Mouse (Mus musculus): Measurements from ENCODE around the gene Tmem107. TPM values are rescaled to one million over a fixed set of nuclear protein-coding genes. Genes with fewer than 3 reads are reported as not detected.
A peak's percentile ranks its signal among the peaks of the same experiment; 100 is the strongest.

Tmem107 gene
- polyA plus RNA-seq, 2 experiments: 47.8 to 54.4 TPM

GRCm38 (mm10) chr11:69066163-69066861 lies 4.3 kb upstream of the Tmem107 start:
- H3K4me1 ChIP-seq (ENCODE audit: control insufficient read depth, insufficient read depth, low read length): peaks cover 15% of the 10 kb centered on the region
- no peaks in the 10 kb centered on the region for H3K9me3 ChIP-seq (ENCODE audit: control insufficient read depth, low read length)
- DNase-seq (ENCODE audit: low spot score): no peak
- peak overlapping the region; percentile 39 for H3K4me3 ChIP-seq (replicated peaks; ENCODE audit: low read length)
- peak overlapping the region; percentile 45 for H3K9ac ChIP-seq (ENCODE audit: low read depth, low read length, severe bottlenecking)
- ATAC-seq (ENCODE audit: low FRiP score, low read depth): no peak
- H3K27ac ChIP-seq (replicated peaks; ENCODE audit: low read depth, low read length): no peak overlapping the region
- H3K4me2 ChIP-seq (replicated peaks; ENCODE audit: low read depth, low read length, severe bottlenecking): peak overlapping the region; percentile 83
- no peak for TF ChIP-seq POLR2A (IDR thresholded peaks at IDR 0.05; ENCODE audit: borderline replicate concordance, extremely low read depth, insufficient read depth, insufficient read length)
- H3K36me3 ChIP-seq (ENCODE audit: control insufficient read depth, insufficient read depth, low read length): no peaks in the 10 kb centered on the region
- H3K27me3 ChIP-seq (ENCODE audit: control insufficient read depth, insufficient read depth, low read length): no peaks in the 10 kb centered on the region
- 1% methylated on average over 25 of the region's 29 CpGs for WGBS

GRCm38 (mm10) chr11:69066956-69067355 lies 3.6 kb upstream of the Tmem107 start:
- Histone ChIP-seq H3K36me3 (ENCODE audit: control insufficient read depth, insufficient read depth, low read length) (no peaks in the 10 kb centered on the region), H3K4me2 (replicated peaks; ENCODE audit: low read depth, low read length, severe bottlenecking) (peak overlapping the region; percentile 83), H3K4me3 (replicated peaks; ENCODE audit: low read length) (peak overlapping the region; percentile 39), H3K9ac (ENCODE audit: low read depth, low read length, severe bottlenecking) (no peak overlapping the region), H3K9me3 (ENCODE audit: control insufficient read depth, low read length) (no peaks in the 10 kb centered on the region), H3K27ac (replicated peaks; ENCODE audit: low read depth, low read length) (no peak overlapping the region), H3K4me1 (ENCODE audit: control insufficient read depth, insufficient read depth, low read length) (peaks cover 14% of the 10 kb centered on the region), H3K27me3 (ENCODE audit: control insufficient read depth, insufficient read depth, low read length) (no peaks in the 10 kb centered on the region)
- no peak for TF ChIP-seq POLR2A (IDR thresholded peaks at IDR 0.05; ENCODE audit: borderline replicate concordance, extremely low read depth, insufficient read depth, insufficient read length)
- 13% methylated on average over 8 of the region's 8 CpGs for WGBS
- DNase-seq (ENCODE audit: low spot score) (peak; percentile 96), ATAC-seq (ENCODE audit: low FRiP score, low read depth) (no peak)

GRCm38 (mm10) chr11:69067601-69068000 lies 3.0 kb upstream of the Tmem107 start:
- Histone ChIP-seq H3K36me3 (ENCODE audit: control insufficient read depth, insufficient read depth, low read length) (no peaks in the 10 kb centered on the region), H3K4me1 (ENCODE audit: control insufficient read depth, insufficient read depth, low read length) (peaks cover 17% of the 10 kb centered on the region), H3K4me2 (replicated peaks; ENCODE audit: low read depth, low read length, severe bottlenecking) (no peak overlapping the region), H3K4me3 (replicated peaks; ENCODE audit: low read length) (no peak overlapping the region), H3K27me3 (ENCODE audit: control insufficient read depth, insufficient read depth, low read length) (no peaks in the 10 kb centered on the region), H3K9me3 (ENCODE audit: control insufficient read depth, low read length) (no peaks in the 10 kb centered on the region), H3K9ac (ENCODE audit: low read depth, low read length, severe bottlenecking) (no peak overlapping the region), H3K27ac (replicated peaks; ENCODE audit: low read depth, low read length) (no peak overlapping the region)
- no peak for DNase-seq (ENCODE audit: low spot score)
- no peak for ATAC-seq (ENCODE audit: low FRiP score, low read depth)
- TF ChIP-seq POLR2A (IDR thresholded peaks at IDR 0.05; ENCODE audit: borderline replicate concordance, extremely low read depth, insufficient read depth, insufficient read length): no peak
- 58% methylated on average over 6 of the region's 6 CpGs for WGBS

GRCm38 (mm10) chr11:69070093-69070492 lies 513 bp upstream of the Tmem107 start:
- 1% methylated on average over 13 of the region's 13 CpGs for WGBS
- Histone ChIP-seq H3K36me3 (ENCODE audit: control insufficient read depth, insufficient read depth, low read length) (no peaks in the 10 kb centered on the region), H3K9me3 (ENCODE audit: control insufficient read depth, low read length) (no peaks in the 10 kb centered on the region), H3K27me3 (ENCODE audit: control insufficient read depth, insufficient read depth, low read length) (no peaks in the 10 kb centered on the region), H3K27ac (replicated peaks; ENCODE audit: low read depth, low read length) (peak overlapping the region; percentile 94), H3K9ac (ENCODE audit: low read depth, low read length, severe bottlenecking) (peak overlapping the region; percentile 80), H3K4me3 (replicated peaks; ENCODE audit: low read length) (peak overlapping the region; percentile 63), H3K4me1 (ENCODE audit: control insufficient read depth, insufficient read depth, low read length) (peaks cover 27% of the 10 kb centered on the region), H3K4me2 (replicated peaks; ENCODE audit: low read depth, low read length, severe bottlenecking) (peak overlapping the region; percentile 86)
- TF ChIP-seq POLR2A (IDR thresholded peaks at IDR 0.05; ENCODE audit: borderline replicate concordance, extremely low read depth, insufficient read depth, insufficient read length): no peak
- ATAC-seq (ENCODE audit: low FRiP score, low read depth) (no peak), DNase-seq (ENCODE audit: low spot score) (no peak)

DNA sequence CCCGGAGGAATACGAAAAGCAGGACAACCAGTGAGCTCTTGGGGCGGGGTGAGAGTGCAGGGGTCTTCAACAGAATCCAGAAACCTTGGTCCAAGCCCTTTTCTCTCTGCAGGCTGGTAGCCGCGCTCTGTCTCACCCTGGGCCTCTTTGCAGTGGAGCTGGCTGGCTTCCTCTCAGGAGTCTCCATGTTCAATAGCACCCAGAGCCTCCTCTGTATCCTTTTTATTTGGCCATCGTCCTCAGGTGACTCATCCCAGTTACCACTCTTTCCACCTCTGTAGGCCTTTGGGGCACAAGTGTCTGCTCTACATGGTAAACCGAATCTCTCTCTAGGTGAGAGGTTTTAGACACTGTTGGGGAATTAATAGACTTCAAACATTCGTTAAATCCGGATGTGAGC lies 656 bp downstream of the Tmem107 start:
- H3K27ac ChIP-seq (replicated peaks; ENCODE audit: low read depth, low read length): peak overlapping the region; percentile 94
- H3K36me3 ChIP-seq (ENCODE audit: control insufficient read depth, insufficient read depth, low read length): no peaks in the 10 kb centered on the region
- no peaks in the 10 kb centered on the region for H3K9me3 ChIP-seq (ENCODE audit: control insufficient read depth, low read length)
- no peaks in the 10 kb centered on the region for H3K27me3 ChIP-seq (ENCODE audit: control insufficient read depth, insufficient read depth, low read length)
- peak overlapping the region; percentile 86 for H3K4me2 ChIP-seq (replicated peaks; ENCODE audit: low read depth, low read length, severe bottlenecking)
- 20% methylated on average over 9 of the region's 9 CpGs for WGBS
- peak overlapping the region; percentile 80 for H3K9ac ChIP-seq (ENCODE audit: low read depth, low read length, severe bottlenecking)
- DNase-seq (ENCODE audit: low spot score) (no peak), ATAC-seq (ENCODE audit: low FRiP score, low read depth) (no peak)
- no peak for TF ChIP-seq POLR2A (IDR thresholded peaks at IDR 0.05; ENCODE audit: borderline replicate concordance, extremely low read depth, insufficient read depth, insufficient read length)
- peak overlapping the region; percentile 63 for H3K4me3 ChIP-seq (replicated peaks; ENCODE audit: low read length)
- peaks cover 27% of the 10 kb centered on the region for H3K4me1 ChIP-seq (ENCODE audit: control insufficient read depth, insufficient read depth, low read length)

Measured in limb, embryonic 14.5 days (tissue).